In genomic region chr1:57742266-57742665, GRCm38 (mm10) we compare ENCODE assay signal across 15 mouse cellular contexts. TPM values are rescaled to one million over a fixed set of nuclear protein-coding genes. Genes with fewer than 3 reads are reported as not detected.
A peak's percentile ranks its signal among the peaks of the same experiment; 100 is the strongest.
DNase-seq lines count a peak whose midpoint lies in the region; ATAC-seq and TF ChIP-seq lines count a peak whose summit lies in the region.
"Had no signal": no experiment of that assay in that cellular context is flagged by ENCODE, and none has a peak within 500 bp of the region (broad histone marks: within the 10 kb centered on the region; RNA-seq: fewer than 3 reads in every experiment).

No protein-coding gene starts in this region.

- no peak overlapping the region for H3K4me3 ChIP-seq in intestine, embryonic 16.5 days (ENCODE audit: low read length)
- H3K4me3 ChIP-seq in kidney, embryonic 15.5 days (replicated peaks) = no peak overlapping the region
- no peak overlapping the region for H3K4me3 ChIP-seq in liver, postnatal 0 days (ENCODE audit: low read depth, low read length)
- no peak overlapping the region for H3K4me3 ChIP-seq in hindbrain, embryonic 13.5 days
- H3K4me3 ChIP-seq: embryonic facial prominence, embryonic 12.5 days; forebrain, embryonic 15.5 days; limb, embryonic 15.5 days; neural tube, embryonic 13.5 days had no signal

- peaks cover 18% of the 10 kb centered on the region for H3K4me1 ChIP-seq in intestine, embryonic 16.5 days (ENCODE audit: control insufficient read depth, insufficient read depth, low read length)
- 0 out of 2 replicates have a peak, but pooled peaks cover 2% of the 10 kb centered on the region for H3K4me1 ChIP-seq in kidney, embryonic 15.5 days
- 0 out of 2 replicates have a peak, but pooled peaks cover 3% of the 10 kb centered on the region for H3K4me1 ChIP-seq in liver, postnatal 0 days (ENCODE audit: insufficient read depth)
- H3K4me1 ChIP-seq in hindbrain, embryonic 13.5 days (replicated peaks) = no peaks in the 10 kb centered on the region
- H3K4me1 ChIP-seq: embryonic facial prominence, embryonic 12.5 days; neural tube, embryonic 13.5 days had no signal

- no peaks in the 10 kb centered on the region for H3K9me3 ChIP-seq in intestine, embryonic 16.5 days (ENCODE audit: control insufficient read depth, low read length)
- H3K9me3 ChIP-seq in kidney, embryonic 15.5 days (replicated peaks) = no peaks in the 10 kb centered on the region
- H3K9me3 ChIP-seq in liver, postnatal 0 days (ENCODE audit: low read length) = no peaks in the 10 kb centered on the region
- no peaks in the 10 kb centered on the region for H3K9me3 ChIP-seq in hindbrain, embryonic 13.5 days
- H3K9me3 ChIP-seq: embryonic facial prominence, embryonic 12.5 days; forebrain, embryonic 15.5 days; limb, embryonic 15.5 days; neural tube, embryonic 13.5 days had no signal

- no peak for TF ChIP-seq CTCF in liver, postnatal 0 days (IDR thresholded peaks at IDR 0.05; ENCODE audit: low read depth)

- H3K9ac ChIP-seq in intestine, embryonic 16.5 days (ENCODE audit: low read depth, low read length) = no peak overlapping the region
- H3K9ac ChIP-seq in kidney, embryonic 15.5 days = no peak overlapping the region
- H3K9ac ChIP-seq in liver, postnatal 0 days (replicated peaks) = no peak overlapping the region
- H3K9ac ChIP-seq in hindbrain, embryonic 13.5 days = no peak overlapping the region
- H3K9ac ChIP-seq: embryonic facial prominence, embryonic 12.5 days; forebrain, embryonic 15.5 days; limb, embryonic 15.5 days; neural tube, embryonic 13.5 days had no signal

- ATAC-seq in intestine, embryonic 16.5 days = peak; percentile 85
- ATAC-seq in kidney, embryonic 15.5 days (replicated peaks; ENCODE audit: low FRiP score) = peak; percentile 85
- peak; percentile 69; the same call in 1 of the 2 replicates for ATAC-seq in liver, postnatal 0 days
- no peak for ATAC-seq in hindbrain, embryonic 13.5 days (ENCODE audit: low FRiP score)
- ATAC-seq: forebrain, embryonic 15.5 days; inflammation-experienced regulatory T-cells, adult 6 months had no signal

- H3K36me3 ChIP-seq in intestine, embryonic 16.5 days (ENCODE audit: control insufficient read depth, insufficient read depth, low read length) = no peaks in the 10 kb centered on the region
- no peaks in the 10 kb centered on the region for H3K36me3 ChIP-seq in kidney, embryonic 15.5 days
- H3K36me3 ChIP-seq in liver, postnatal 0 days (replicated peaks; ENCODE audit: insufficient read depth, low read length) = no peaks in the 10 kb centered on the region
- no peaks in the 10 kb centered on the region for H3K36me3 ChIP-seq in hindbrain, embryonic 13.5 days
- H3K36me3 ChIP-seq: embryonic facial prominence, embryonic 12.5 days; forebrain, embryonic 15.5 days; limb, embryonic 15.5 days; neural tube, embryonic 13.5 days had no signal

- no peak for TF ChIP-seq EP300 in liver, postnatal 0 days (IDR thresholded peaks at IDR 0.05; ENCODE audit: low read depth)

- H3K27me3 ChIP-seq in intestine, embryonic 16.5 days (replicated peaks; ENCODE audit: control insufficient read depth, insufficient read depth, low read length) = no peaks in the 10 kb centered on the region
- no peaks in the 10 kb centered on the region for H3K27me3 ChIP-seq in kidney, embryonic 15.5 days
- no peaks in the 10 kb centered on the region for H3K27me3 ChIP-seq in liver, postnatal 0 days (ENCODE audit: insufficient read depth, low read length)
- H3K27me3 ChIP-seq in hindbrain, embryonic 13.5 days = no peaks in the 10 kb centered on the region
- H3K27me3 ChIP-seq: embryonic facial prominence, embryonic 12.5 days; forebrain, embryonic 15.5 days; limb, embryonic 15.5 days; neural tube, embryonic 13.5 days had no signal

- H3K27ac ChIP-seq in intestine, embryonic 16.5 days (ENCODE audit: low read length) = no peak overlapping the region
- H3K27ac ChIP-seq in kidney, embryonic 15.5 days = no peak overlapping the region
- no peak overlapping the region for H3K27ac ChIP-seq in liver, postnatal 0 days (ENCODE audit: low read depth)
- no peak overlapping the region for H3K27ac ChIP-seq in hindbrain, embryonic 13.5 days
- H3K27ac ChIP-seq: embryonic facial prominence, embryonic 12.5 days; forebrain, embryonic 15.5 days; limb, embryonic 15.5 days; neural tube, embryonic 13.5 days had no signal

- WGBS in intestine, embryonic 16.5 days = 62% methylated on average over 2 of the region's 2 CpGs
- WGBS in kidney, embryonic 15.5 days = 77% methylated on average over 2 of the region's 2 CpGs
- WGBS in liver, postnatal 0 days (ENCODE audit: insufficient replicate concordance) = 66% methylated on average over 2 of the region's 2 CpGs
- WGBS in hindbrain, embryonic 13.5 days = 71% methylated on average over 2 of the region's 2 CpGs

- no peak overlapping the region for H3K4me2 ChIP-seq in intestine, embryonic 16.5 days (ENCODE audit: low read depth, low read length)
- H3K4me2 ChIP-seq in kidney, embryonic 15.5 days = no peak overlapping the region
- H3K4me2 ChIP-seq in liver, postnatal 0 days (ENCODE audit: low read depth, low read length) = no peak overlapping the region
- no peak overlapping the region for H3K4me2 ChIP-seq in hindbrain, embryonic 13.5 days
- H3K4me2 ChIP-seq: embryonic facial prominence, embryonic 12.5 days; forebrain, embryonic 15.5 days; limb, embryonic 15.5 days; neural tube, embryonic 13.5 days had no signal

- DNase-seq in liver = peak; percentile 24
- peak; percentile 16 for DNase-seq in liver, postnatal 0 days
- no peak for DNase-seq in thymus, postnatal 4 days
- no peak for DNase-seq in urinary bladder, postnatal 14 days (ENCODE audit: low spot score)
- DNase-seq: cerebellum, adult 8-10 months; heart, adult 18-20 months; right cerebral cortex, postnatal 14 days had no signal

RNA-seq across cellular contexts. Expression of gene Spats2l, which starts 31.7 kb away (rescaled TPM):
- polyA plus RNA-seq in intestine, embryonic 16.5 days (2015; fragmentation: Nextera tagmentation; extraction: Ambion mirVana) = 53.0 and 56.7 TPM in 2 replicates
- polyA plus RNA-seq in kidney, embryonic 15.5 days (2015; fragmentation: Nextera tagmentation; extraction: Ambion mirVana) = 62.3 and 63.8 TPM in 2 replicates
- 9.9 and 10.2 TPM in 2 replicates for polyA plus RNA-seq in liver, postnatal 0 days (2015; fragmentation: Nextera tagmentation; extraction: Ambion mirVana)
- polyA plus RNA-seq in hindbrain, embryonic 13.5 days (2015; fragmentation: Nextera tagmentation; extraction: Ambion mirVana) = 67.7 and 77.3 TPM in 2 replicates

Comparison
In these comparisons a context has a peak if more than half of its experiments do, and no peak if none do; other contexts are left out.
1. DNase-seq: peak in liver (single experiment) and liver, postnatal 0 days (single experiment); none in thymus, postnatal 4 days (single experiment) and urinary bladder, postnatal 14 days (single experiment).